Mouse (Mus musculus) CD4-positive, CD25-positive, alpha-beta regulatory T cell, adult 4 months (primary cell): ENCODE data around the gene Map3k20. TPM values are rescaled to one million over a fixed set of nuclear protein-coding genes. Genes with fewer than 3 reads are reported as not detected.

ENCODE experiments used
- ATAC-seq: one replicate; pipeline ENCODE4 v1.8.0; 2017
- polyA plus RNA-seq, 2 experiments: library from polyadenylated mRNA; unstranded; fragments of 100-300 nt; shearing (Covaris generic); gene quantifications; one replicate each; pipeline ENCODE4 v1.2.1; 2017

Gene Map3k20
- polyA plus RNA-seq, 2 experiments from 2014 or later = 0.17 TPM; not detected in 1

DNA sequence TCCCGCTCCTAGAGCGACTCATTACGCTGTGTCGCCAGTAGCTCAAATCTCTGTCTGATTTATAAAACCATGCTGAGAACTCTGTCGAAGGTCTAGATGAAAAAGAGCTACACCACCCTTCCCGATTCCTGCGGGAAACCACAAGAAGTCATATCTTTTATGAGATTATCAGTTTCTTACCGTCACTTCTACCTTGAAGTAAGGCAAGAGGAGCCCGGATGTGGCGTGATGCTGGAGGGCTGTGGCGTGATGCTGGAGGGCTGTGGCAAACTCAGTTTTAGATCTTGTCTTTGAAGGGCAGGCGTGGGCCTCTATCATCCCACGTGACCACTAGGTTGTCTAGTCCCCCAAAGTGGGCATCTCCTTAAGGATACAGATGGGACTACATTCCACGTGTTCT, 3.5 kb upstream of the Map3k20 start:
- ATAC-seq = peak; percentile 73

DNA sequence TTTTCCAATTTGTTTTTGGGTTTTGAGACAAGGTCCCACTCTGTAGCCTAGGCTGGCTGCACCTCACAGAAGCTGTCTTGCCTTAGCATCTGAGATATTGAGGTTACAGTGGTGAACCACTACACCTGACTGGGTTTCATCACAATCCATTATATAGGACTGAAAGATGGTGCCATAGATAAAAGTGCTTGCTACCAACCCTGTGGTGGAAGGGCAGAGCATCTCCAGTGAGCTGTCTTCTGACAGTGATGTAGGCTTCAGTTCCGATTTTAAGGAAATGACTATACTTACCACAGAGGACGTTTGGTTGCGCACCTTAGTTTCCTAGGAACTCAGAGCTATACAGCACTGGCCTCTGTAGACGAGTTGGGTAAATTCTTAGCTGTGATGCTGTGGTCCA, 2.7 kb upstream of the Map3k20 start:
- ATAC-seq = peak; percentile 51

DNA sequence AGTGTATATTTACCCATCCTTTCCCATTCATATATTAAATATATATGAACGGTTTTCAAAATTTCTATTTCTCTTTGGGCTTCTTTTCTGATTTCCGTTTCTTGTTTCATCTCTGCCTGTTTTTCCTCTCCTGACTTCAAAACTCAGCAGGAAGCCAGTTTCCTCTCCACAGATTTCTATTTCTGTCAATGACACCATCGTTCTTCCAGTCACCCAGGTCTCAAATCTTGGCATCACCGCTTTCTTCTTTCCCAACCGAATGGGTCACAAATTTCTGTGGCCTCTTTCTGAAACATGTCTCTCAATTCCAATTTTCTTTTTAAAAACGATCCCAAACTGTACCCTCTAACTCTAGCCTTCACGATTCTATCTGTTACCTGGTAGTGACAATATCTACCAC, 748 bp upstream of the Map3k20 start:
- no peak for ATAC-seq

DNA sequence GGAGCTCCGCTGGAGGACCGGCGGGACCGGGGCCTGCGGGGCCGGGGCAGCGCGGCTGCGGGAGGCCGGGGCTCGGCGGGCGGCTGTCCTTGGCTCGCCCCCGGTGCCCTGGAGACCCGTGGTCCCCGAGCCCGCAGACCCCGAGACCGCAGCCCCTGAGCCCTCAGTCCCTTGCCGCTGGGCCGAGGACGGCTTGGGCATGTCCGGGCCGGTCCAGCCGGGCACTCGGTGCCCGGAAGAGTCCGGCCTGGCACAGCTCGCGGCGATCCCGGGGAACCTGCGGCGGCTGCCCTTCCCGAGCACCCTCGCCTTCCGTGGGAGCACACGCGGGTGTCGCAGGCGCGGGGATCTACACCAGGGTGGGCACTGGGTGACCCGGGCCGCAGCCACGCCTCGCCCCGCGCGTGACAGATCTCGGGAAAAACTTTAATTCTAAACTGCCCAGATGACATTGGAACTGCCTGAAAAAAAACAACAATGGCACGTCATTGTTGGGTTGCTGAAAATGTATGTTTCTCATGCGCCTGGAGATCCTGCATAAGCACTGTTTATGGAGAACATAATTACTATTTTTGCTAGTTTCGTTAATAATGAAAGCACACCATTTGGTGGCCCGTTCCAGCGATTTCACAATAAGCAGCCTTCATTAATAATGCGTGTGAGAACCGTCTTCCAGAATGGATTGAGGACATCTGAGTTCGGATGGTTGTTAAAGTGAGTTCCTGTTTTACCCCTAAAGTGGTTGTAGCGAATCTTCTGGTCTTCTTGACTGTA, 638 bp downstream of the Map3k20 start:
- ATAC-seq = no peak

DNA sequence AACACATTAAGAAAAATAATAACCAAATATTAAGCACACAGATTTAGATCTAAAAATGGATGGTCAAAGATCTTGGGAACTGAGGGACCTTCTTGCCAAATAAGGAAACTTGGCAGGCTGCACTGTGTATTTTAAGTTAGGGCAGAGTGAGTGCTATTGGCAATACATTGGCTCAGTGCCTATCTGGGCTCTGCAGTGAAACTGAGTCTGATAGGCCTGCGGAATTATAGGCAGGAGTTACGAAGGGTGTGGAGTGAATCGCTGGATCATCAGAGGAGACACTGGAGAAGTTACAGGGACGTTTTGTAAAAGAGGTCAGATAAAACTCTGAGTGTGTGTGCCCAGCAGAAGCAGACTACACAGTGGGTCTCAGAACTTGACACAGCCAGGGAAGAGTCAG, 1.7 kb downstream of the Map3k20 start:
- no peak for ATAC-seq

DNA sequence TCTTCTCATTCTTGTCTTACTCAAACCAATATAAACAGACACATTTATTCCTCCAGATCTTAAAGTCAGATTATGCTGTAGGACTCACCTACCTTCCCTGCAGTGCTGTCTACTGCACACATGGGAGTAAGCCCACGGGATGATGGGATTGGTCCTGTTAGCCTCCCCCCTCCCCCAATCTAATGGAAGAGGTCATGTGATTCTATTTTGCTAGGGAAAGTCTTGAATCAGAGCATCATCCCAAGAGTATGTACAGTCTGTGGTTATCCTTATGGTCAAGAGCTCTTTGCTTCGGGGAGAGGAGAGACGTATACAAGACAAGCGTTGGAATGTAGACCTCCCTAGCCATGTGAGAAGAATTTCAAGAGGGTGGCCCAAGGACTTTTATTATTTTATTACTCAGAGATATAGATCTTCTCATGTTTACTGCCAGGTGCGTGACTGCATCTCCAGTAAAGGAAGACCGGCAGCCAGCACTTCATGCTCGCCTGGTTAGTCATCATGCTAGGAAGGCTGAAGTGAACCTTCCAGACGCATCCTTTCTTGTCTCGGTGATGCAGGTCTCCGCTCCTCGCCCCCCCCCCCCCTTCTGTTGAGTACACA, 3.6 kb downstream of the Map3k20 start:
- no peak for ATAC-seq

DNA sequence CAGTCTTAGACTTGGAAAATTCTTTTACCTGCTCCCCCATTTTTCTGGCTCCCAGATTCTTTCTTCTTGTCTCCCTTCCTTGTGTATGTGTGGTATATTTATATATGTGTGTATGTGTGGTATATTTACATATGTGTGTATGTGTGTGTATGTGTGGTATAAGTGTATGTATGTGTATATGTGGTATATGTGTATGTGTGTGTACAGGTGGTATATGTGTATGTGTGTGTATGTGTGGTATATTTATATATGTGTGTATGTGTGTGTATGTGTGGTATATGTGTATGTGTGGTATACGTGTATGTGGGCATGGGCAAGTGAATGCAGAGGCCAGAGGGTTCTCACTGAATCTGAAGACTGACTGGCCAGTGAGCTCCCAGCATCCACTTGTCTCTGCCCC, 5.7 kb downstream of the Map3k20 start:
- no peak for ATAC-seq

DNA sequence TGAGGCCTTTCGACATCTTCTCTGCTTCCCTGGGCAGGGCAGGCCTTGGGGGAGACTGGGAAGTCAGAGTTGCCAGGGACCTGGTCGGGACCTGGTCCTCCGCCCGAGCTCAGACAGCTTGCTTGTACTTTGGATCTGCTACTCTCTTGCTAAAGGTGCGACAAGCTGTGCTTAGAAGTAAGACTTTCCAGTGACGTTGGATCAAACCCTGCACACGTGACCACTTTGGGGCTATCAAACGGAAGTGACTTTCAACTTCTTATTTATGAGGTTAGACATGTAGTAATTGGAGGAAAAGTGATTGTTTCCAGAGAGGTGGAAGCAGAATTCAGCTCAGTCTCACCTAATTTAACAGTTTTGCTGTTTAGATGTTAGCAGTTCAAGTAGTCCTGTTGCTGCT, 7.1 kb downstream of the Map3k20 start:
- peak; percentile 56 for ATAC-seq

DNA sequence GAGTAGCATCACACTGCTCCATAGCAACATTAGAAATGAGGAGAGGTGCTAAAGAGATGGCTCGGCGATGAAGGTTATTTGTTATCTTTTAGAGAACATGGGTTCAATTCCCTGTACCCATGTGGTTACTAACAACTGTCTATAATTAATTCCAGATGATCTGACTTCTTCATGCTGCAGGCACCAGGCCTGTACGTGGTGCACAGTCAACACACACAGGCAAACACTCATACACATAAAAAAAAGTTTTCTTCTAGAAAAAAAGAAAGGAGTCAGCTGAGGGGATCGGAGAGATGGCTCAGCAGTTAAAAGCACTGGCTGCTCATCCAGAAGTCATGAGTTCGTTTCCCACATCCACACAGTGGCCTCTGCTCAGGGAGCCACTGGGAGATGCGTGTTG, 9.6 kb downstream of the Map3k20 start:
- no peak for ATAC-seq

DNA sequence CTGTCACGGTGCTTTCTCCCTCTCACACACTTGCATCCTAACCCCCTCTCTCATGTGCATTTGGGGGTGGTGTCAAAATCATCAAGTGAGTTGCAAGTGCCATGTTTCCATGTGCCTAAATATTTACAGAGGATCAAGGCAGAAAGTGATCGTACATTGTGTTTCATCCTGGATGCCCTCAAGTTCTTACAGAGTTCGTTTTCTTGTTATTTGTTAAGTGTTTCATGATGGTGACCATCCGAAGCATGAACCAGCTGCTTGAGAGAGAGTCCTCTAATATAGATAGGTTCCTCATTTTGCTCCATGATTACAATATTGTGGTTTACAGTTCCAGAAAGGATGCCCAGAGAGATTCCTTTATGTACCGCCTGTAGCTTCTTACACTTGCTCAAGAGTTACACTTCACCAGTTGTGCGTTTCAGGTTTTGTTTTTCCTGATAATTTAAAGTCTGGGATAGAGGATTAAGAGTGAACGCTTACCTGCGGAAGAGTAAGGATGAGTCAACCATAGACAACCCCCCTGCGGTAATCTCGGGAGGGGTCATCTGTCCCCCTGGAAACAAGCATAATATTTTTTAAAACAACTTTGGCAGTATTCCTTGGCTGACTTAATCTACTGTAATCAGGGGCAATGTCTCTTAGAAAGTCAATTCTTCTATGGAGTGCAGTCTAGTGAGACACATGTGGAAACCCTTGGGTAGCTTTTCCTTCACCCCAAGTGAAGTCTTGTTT, 11.7 kb downstream of the Map3k20 start:
- no peak for ATAC-seq

DNA sequence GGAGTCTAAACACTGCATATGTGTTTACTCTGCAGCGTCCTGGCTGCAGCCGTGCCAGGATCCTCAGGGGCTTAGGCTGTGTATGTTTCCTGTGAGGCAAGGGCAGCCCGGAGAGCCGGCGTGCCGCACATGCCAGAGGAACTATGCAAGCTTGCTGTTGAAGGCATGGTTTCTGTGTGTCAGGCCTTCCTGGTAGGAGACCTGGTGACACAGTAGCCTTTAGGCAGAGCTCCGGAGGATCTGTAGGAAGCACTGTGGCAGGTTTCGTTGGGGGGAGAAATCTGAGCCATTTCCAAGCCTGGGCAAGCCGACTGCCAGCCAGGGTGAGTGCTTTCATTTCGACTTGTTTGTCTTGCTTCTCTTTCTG, 12.3 kb downstream of the Map3k20 start:
- no peak for ATAC-seq

DNA sequence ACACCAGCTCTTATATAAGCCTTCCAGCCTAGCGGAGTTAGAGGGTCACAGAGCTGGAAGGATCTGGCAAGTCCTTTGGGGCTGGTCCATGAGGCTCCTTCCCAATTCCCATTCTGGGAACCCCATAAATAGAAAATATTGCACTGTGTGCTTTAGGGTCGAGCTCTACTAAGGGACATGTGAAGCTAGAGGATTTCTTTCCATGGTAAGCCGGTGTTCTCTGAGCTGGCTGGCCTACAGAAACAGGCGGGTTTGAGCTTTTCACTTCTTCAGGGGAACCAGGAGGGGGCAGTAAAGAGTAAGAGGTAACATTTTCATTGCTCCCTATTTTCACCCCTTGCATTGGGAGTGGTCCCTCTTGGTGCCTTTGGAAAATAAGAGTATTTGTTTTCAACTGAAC, 13.0 kb downstream of the Map3k20 start:
- ATAC-seq = no peak

DNA sequence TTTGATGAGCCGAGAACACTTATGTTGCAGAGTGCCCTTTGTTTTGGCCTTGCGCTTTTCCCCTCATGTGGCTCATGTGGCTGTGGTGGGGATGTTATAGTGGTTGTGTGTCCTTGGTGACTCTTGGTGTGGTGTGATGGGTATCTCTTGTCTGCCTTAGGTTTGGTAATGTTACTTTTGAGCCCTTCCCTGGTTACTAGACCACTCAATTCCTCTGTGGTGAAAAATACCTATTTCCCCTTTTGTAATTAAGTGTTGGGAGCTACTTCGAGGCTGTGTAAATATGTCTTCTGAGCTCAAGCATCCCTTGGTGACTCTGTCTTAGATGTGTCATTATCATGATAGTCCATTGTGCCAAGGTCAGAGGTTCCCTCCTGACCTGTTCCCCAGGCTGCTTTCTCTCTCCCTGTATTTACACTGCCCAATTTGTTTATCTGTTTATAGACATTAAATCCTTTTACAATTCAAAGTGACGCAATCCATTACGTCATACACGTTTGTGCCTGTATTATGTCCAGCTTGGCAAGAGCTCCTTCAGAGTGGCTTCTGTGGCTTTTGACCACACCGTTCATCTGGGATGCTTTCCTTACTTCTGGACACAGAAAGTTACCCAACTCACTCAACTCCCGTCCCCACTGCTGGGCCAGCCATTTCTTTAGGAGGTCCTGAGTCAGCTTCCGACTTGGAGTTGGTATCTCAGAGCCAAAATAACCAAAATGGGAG, 15.9 kb downstream of the Map3k20 start:
- ATAC-seq = no peak

DNA sequence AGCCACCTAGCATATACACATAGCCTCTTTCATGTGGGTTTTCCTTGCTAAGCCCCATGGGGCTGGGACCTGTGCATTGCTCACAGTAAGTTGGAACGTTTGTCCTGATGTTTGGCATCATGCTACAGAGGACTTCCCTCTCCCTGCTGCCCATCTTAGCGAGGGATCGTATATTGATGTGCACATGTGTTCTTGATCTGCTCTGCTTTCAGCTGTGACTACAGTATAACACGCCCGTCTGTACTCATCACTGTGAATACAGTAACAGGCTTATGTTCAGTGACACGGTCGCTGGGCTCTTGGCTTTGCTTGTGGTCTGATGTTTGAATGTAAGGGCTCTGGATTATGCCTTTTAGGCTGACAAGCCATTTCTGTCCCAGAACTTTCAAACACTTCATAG, 20.3 kb downstream of the Map3k20 start:
- no peak for ATAC-seq

DNA sequence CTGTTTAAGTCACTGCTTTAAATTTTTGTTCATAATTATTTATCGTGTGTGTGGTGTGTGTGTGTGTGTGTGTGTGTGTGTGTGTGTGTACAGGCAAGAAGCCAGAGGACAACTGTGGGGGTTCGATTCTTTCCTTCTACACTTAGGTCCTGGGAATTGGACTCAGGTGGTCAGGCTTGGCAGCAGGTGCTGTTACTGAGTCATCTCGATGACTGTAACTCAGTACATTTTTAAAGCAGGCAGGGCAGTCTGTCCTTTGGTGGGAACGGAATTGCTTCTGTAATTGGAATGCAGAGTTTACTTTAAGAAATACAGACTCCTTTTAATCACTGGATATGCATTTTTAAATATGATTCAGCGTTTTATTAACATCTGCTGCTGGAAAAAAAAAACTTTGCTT, 22.9 kb downstream of the Map3k20 start:
- no peak for ATAC-seq

DNA sequence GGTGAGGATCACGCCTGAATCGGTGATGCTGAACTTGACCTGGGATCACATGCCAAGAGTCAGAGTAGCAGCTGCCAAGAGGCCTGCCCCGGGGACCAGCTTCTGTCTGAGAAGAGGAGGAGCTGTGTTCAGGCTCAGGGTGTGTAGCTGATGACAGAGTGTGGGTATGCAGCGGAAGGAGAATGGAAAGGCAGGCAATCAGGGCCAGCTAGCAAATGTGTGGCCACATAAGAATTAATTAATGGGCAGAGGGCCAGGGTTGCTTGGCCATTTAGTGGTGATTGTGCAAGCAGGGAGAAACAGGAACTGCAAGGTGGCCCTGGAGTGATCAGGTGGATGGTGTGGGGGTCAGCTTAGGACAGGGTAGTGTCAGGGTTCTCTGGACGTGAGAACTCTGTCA, 23.5 kb downstream of the Map3k20 start:
- no peak for ATAC-seq

DNA sequence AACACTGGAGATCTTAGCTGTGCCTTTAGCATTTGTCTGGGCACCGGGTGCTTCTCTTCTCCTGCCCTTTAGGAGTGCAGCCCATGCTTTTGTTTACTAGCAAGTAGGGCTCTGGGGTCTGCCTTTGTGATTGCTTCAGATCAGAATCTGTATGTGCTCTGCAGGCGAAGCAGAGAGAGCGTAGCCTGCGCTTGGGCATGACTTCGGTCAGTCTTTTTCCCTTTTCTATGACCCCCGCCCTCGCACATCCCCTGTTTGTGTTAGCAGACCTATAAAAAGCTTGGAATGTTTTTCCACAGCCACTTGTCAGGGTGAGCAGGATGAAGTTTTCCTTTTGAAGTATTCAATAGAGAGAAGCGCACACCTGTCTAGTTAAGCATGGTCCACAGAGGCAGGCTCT, 26.0 kb downstream of the Map3k20 start:
- no peak for ATAC-seq

DNA sequence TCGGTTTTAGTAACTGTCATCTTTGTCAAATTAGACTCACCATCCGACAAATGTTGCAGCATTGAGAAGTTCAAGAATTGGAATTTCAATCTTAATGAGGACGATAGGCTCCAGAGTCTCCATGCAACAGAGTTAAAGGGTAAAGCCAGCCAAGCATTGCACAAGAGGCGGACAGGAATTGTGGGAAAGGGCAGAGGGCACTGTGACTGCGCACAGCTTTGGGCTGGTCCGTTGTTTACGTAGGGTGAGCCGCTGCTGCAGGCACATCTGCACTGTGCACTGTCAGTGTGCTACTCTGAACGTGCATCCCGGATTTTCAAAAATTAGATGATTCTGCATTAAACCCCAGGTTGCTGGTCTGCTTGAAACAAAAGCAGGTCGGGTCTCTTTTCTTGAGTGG, 27.9 kb downstream of the Map3k20 start:
- no peak for ATAC-seq

DNA sequence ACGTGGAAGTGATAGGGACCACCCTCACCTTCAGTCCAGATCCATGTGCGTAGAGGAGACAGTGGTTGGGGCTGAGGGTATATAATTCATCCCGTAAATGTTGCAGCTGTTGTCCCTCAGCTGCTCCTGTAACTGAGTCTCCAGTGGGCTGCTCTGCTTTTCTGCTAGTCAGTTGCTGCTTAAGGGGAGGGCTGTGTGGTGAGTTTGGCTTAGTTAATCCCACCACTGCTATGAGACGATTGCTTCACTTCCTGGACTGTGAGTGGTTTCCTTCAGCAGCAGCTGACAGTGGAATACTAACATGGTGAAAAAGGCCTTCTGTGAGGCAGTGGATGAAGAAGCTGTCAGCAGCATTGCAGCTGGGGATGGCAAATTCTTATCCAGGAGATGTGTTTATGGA, 33.0 kb downstream of the Map3k20 start:
- ATAC-seq = no peak

DNA sequence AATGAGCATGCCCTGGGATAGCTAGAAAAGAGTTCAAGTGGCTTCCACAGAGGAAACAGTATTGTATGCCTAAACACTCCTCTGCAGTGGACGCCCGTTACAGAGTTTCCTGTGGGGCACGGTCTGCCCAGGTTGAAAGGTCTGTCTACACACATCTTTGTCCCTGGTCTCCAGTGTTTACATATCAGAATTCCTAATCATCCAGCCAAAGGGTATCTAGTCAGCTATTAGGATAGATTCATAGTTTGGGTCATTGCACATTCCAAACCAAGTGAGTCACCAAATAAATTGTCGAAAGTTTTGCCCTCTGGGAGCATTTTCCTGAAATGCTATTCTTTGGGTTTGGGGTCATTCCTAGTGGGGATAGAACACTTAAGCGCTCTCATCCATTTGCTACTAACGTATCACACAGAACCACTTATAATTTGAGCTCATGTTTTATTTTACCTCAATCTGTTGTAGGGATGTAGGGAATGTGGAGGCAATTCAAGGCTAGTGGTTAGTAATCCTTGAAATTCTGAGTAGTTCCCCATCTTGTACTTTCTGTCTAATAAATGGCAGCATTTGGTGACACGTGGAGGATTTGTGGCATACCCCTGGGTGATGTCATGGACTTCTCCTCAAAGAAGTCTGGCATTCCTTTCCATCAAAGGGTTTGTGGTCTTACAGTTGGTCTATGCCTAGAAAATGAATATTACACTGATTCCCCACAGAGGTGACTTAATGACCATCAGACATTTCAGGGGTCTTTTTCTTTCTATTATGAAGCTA, 33.8 kb downstream of the Map3k20 start:
- no peak for ATAC-seq

DNA sequence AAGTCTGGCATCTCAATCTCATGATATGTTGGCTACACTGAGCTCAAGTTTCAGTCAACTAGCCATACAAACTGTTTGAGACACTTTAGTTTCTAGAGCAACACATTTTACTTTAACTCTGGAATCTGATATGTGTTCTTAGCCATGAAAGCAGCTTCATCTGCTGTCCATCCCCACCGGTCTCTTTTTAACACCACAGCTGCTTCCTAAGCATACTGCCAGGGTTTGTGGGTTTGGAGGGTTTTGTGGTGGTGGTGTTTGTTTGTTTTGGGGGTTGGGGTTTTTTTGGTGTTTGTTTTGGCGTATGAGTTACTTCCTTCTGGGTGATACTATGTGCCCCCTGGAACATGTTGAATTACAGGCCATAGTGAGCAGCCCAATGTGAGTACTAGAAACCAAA, 35.2 kb downstream of the Map3k20 start:
- ATAC-seq = no peak

DNA sequence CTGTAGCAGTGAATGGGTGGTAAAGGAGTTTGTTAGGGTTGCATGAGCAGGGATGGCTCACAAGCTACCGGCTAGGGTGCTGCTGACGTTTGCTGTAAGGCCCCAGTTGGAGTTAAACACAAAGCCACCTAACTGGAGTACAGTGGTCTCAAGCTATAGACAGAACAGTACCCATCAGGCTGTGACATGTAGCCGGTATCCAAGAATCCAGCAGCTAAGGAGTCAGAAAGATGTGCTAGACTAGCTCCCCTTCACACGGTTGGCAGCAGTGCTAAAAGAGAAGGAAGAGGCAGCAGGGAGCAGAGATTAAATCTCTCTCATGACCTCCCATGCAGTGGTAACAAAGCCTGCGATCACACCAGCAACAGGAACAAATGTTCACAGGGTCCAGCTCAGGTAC, 36.2 kb downstream of the Map3k20 start:
- no peak for ATAC-seq
